Mouse (Mus musculus): ENCODE measurements around the gene Ctdsp1.

Gene Ctdsp1

GRCm38 (mm10) chr1:74390924-74391748, at the start of gene Ctdsp1:
Gene Ctdsp1, plus strand, starts transcription at chr1:74391509.
- DNase-seq (ENCODE audit: low read depth, low spot score) = peak; percentile 95

GRCm38 (mm10) chr1:74341898-74342297, 49.4 kb upstream of the Ctdsp1 start:
- no peak for DNase-seq (ENCODE audit: low read depth, low spot score)

- no peak for DNase-seq (ENCODE audit: low read depth, low spot score)
Observed at GRCm38 (mm10) chr1:74342308-74342707, 49.0 kb upstream of the Ctdsp1 start.

GRCm38 (mm10) chr1:74343161-74343560, 48.1 kb upstream of the Ctdsp1 start:
- DNase-seq (ENCODE audit: low read depth, low spot score) = no peak

GRCm38 (mm10) chr1:74344163-74344916, 47.0 kb upstream of the Ctdsp1 start:
- DNase-seq (ENCODE audit: low read depth, low spot score) = no peak

GRCm38 (mm10) chr1:74351185-74351769, 40.0 kb upstream of the Ctdsp1 start:
- no peak for DNase-seq (ENCODE audit: low read depth, low spot score)

- DNase-seq (ENCODE audit: low read depth, low spot score) = no peak
Observed at GRCm38 (mm10) chr1:74352532-74353096, 38.7 kb upstream of the Ctdsp1 start.

GRCm38 (mm10) chr1:74353453-74354229, 37.7 kb upstream of the Ctdsp1 start:
- DNase-seq (ENCODE audit: low read depth, low spot score) = no peak

- DNase-seq (ENCODE audit: low read depth, low spot score) = no peak
Observed at GRCm38 (mm10) chr1:74357531-74357930, 33.8 kb upstream of the Ctdsp1 start.

GRCm38 (mm10) chr1:74359952-74360517, 31.3 kb upstream of the Ctdsp1 start:
- DNase-seq (ENCODE audit: low read depth, low spot score) = no peak

- peak; percentile 88 for DNase-seq (ENCODE audit: low read depth, low spot score)
Observed at GRCm38 (mm10) chr1:74361812-74362211, 29.5 kb upstream of the Ctdsp1 start, which contains the start of gene Catip. Gene Catip, plus strand, starts transcription at chr1:74362108.

GRCm38 (mm10) chr1:74362325-74363229, 28.7 kb upstream of the Ctdsp1 start:
- no peak for DNase-seq (ENCODE audit: low read depth, low spot score)

- no peak for DNase-seq (ENCODE audit: low read depth, low spot score)
Observed at GRCm38 (mm10) chr1:74363437-74363836, 27.9 kb upstream of the Ctdsp1 start.

- no peak for DNase-seq (ENCODE audit: low read depth, low spot score)
Observed at GRCm38 (mm10) chr1:74364270-74364669, 27.0 kb upstream of the Ctdsp1 start.

- DNase-seq (ENCODE audit: low read depth, low spot score) = peak; percentile 54
Observed at GRCm38 (mm10) chr1:74367886-74368645, 23.2 kb upstream of the Ctdsp1 start.

- DNase-seq (ENCODE audit: low read depth, low spot score) = no peak
Observed at GRCm38 (mm10) chr1:74370040-74370439, 21.3 kb upstream of the Ctdsp1 start.

GRCm38 (mm10) chr1:74373372-74373771, 17.9 kb upstream of the Ctdsp1 start:
- no peak for DNase-seq (ENCODE audit: low read depth, low spot score)

- no peak for DNase-seq (ENCODE audit: low read depth, low spot score)
Observed at GRCm38 (mm10) chr1:74374980-74375379, 16.3 kb upstream of the Ctdsp1 start, which contains the start of gene Slc11a1. Gene Slc11a1, plus strand, starts transcription at chr1:74375195.

- no peak for DNase-seq (ENCODE audit: low read depth, low spot score)
Observed at GRCm38 (mm10) chr1:74375561-74375960, 15.7 kb upstream of the Ctdsp1 start.
